Mouse (Mus musculus): ENCODE data around the gene Stxbp5. TPM values are rescaled to one million over a fixed set of nuclear protein-coding genes. Genes with fewer than 3 reads are reported as not detected.

Stxbp5 gene
- polyA plus RNA-seq, 1 experiment from 2014 or later: 2.8 TPM

DNA sequence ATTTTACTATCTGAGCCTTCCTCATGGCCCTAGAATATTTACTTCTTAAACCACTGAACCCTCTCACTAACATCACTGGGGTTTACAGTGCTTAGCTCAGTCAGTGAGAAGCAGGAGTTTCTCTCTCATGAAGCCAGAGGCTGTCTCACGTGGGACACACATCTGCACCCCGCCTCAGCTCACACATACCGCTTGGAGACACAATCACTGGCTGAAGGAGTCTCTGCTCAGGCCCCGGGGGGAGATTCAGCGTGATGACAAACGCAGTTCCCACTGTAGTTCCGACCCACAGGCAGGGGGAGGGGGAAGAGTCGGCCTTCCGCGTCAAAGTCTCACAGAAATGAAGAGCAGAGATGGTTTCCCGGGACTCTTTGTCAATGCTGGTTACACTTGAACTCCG lies 130.6 kb downstream of the Stxbp5 start:
- DNase-seq (ENCODE audit: low spot score): no peak

DNA sequence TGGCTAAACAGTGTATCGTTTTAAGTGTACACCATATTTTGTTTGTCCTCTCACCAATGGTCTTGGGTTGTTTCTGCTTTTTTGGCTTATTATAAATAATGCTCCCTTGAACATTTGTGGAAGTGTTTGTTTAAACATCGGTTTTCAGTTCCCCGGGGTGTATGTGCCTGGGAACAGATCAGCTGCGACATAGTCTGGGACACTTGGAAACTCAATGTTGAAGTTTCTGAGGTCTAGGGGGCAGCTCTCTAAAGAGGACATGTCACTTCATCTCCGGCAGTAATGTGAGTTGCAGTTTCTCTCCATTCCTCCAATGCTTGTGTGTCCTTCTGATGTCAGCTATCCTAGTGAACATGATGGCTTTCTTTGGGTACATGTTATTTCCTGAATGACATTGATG lies 137.0 kb downstream of the Stxbp5 start:
- DNase-seq (ENCODE audit: low spot score) (no peak), ATAC-seq (ENCODE audit: low FRiP score, low TSS enrichment) (no peak)
- no peaks in the 10 kb centered on the region for H3K27me3 ChIP-seq (ENCODE audit: control insufficient read depth, insufficient read depth, low read length)
- no peaks in the 10 kb centered on the region for H3K9me3 ChIP-seq (ENCODE audit: control insufficient read depth, low read length)
- H3K9ac ChIP-seq (ENCODE audit: low read length): no peak overlapping the region
- no peak overlapping the region for H3K27ac ChIP-seq (replicated peaks)
- no peaks in the 10 kb centered on the region for H3K4me1 ChIP-seq (replicated peaks; ENCODE audit: control insufficient read depth, insufficient read depth)
- peaks cover 8% of the 10 kb centered on the region for H3K36me3 ChIP-seq (ENCODE audit: control insufficient read depth, insufficient read depth, low read length)
- no peak for TF ChIP-seq EP300 (optimal IDR thresholded peaks at IDR 0.05)
- H3K4me3 ChIP-seq (ENCODE audit: low read depth, low read length): no peak overlapping the region
- no peak overlapping the region for H3K4me2 ChIP-seq (replicated peaks; ENCODE audit: low read depth)
- 74% methylated on average over 5 of the region's 5 CpGs for WGBS

More for the DNA sequence above, 130.6 kb downstream of the Stxbp5 start:
- no peak overlapping the region for H3K9ac ChIP-seq (ENCODE audit: low read length)
- H3K4me1 ChIP-seq (replicated peaks; ENCODE audit: control insufficient read depth, insufficient read depth): no peaks in the 10 kb centered on the region
- peaks cover 4% of the 10 kb centered on the region; the same call in 1 of the 2 replicates for H3K36me3 ChIP-seq (ENCODE audit: control insufficient read depth, insufficient read depth, low read length)
- no peak overlapping the region for H3K4me3 ChIP-seq (ENCODE audit: low read depth, low read length)
- WGBS: 71% methylated on average over 12 of the region's 12 CpGs
- TF ChIP-seq CTCF (IDR thresholded peaks at IDR 0.05; ENCODE audit: low read depth): no peak
- TF ChIP-seq EP300 (optimal IDR thresholded peaks at IDR 0.05): no peak
- no peaks in the 10 kb centered on the region for H3K9me3 ChIP-seq (ENCODE audit: control insufficient read depth, low read length)
- no peak for ATAC-seq (ENCODE audit: low FRiP score, low TSS enrichment)
- H3K4me2 ChIP-seq (replicated peaks; ENCODE audit: low read depth): no peak overlapping the region
- no peaks in the 10 kb centered on the region for H3K27me3 ChIP-seq (ENCODE audit: control insufficient read depth, insufficient read depth, low read length)
- H3K27ac ChIP-seq (replicated peaks): no peak overlapping the region

DNA sequence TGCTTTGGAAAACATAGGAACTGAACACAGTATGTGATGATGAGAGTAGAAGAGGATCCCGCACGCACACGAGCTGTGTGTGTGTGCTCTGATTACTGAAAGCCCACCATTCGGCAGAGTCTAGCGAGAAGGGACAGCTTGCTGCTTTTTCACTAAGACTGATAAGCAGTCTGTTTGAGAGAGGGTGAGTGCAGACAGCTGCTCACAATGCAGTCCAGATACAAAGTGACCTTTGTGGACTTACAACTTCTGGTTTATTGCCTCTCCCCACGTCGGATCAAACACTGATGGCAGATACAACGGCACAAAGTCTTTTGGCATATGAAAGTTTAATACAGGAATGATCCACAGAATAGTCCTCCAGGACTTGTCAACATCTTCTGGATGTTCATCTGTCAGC lies 140.6 kb downstream of the Stxbp5 start:
- 68% methylated on average over 8 of the region's 8 CpGs for WGBS
- no peak overlapping the region for H3K4me2 ChIP-seq (replicated peaks; ENCODE audit: low read depth)
- no peak overlapping the region for H3K27ac ChIP-seq (replicated peaks)
- DNase-seq (ENCODE audit: low spot score): no peak
- no peaks in the 10 kb centered on the region for H3K4me1 ChIP-seq (replicated peaks; ENCODE audit: control insufficient read depth, insufficient read depth)
- TF ChIP-seq CTCF (IDR thresholded peaks at IDR 0.05; ENCODE audit: low read depth): no peak
- no peak for TF ChIP-seq EP300 (optimal IDR thresholded peaks at IDR 0.05)
- no peak overlapping the region for H3K4me3 ChIP-seq (ENCODE audit: low read depth, low read length)
- peaks cover 4% of the 10 kb centered on the region; the same call in 1 of the 2 replicates for H3K36me3 ChIP-seq (ENCODE audit: control insufficient read depth, insufficient read depth, low read length)
- ATAC-seq (ENCODE audit: low FRiP score, low TSS enrichment): no peak
- no peaks in the 10 kb centered on the region for H3K9me3 ChIP-seq (ENCODE audit: control insufficient read depth, low read length)
- H3K9ac ChIP-seq (ENCODE audit: low read length): no peak overlapping the region
- no peaks in the 10 kb centered on the region for H3K27me3 ChIP-seq (ENCODE audit: control insufficient read depth, insufficient read depth, low read length)

DNA sequence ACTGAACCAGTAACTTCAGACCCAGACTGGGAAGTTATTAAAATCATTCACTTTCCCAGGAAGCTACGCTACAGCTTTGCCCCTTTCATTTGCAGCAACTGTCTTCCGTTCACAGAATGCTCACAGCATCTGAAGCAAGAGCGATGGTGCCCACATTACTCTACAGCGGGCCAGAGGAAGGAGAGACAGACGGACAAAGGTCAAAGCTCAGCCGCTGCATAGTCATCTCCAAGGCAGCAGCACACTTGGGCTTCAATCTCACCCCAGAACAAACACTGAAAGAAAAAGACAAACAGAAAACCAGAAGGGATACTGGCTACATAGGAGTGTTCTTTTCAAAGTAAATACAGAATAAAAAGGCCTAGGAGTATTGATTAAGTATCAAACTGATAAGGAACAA lies 144.3 kb downstream of the Stxbp5 start:
- H3K4me2 ChIP-seq (replicated peaks; ENCODE audit: low read depth): no peak overlapping the region
- H3K27ac ChIP-seq (replicated peaks): no peak overlapping the region
- H3K9me3 ChIP-seq (ENCODE audit: control insufficient read depth, low read length): no peaks in the 10 kb centered on the region
- peaks cover 2% of the 10 kb centered on the region; the same call in 1 of the 2 replicates for H3K36me3 ChIP-seq (ENCODE audit: control insufficient read depth, insufficient read depth, low read length)
- no peaks in the 10 kb centered on the region for H3K4me1 ChIP-seq (replicated peaks; ENCODE audit: control insufficient read depth, insufficient read depth)
- DNase-seq (ENCODE audit: low spot score) (no peak), ATAC-seq (ENCODE audit: low FRiP score, low TSS enrichment) (no peak)
- no peaks in the 10 kb centered on the region for H3K27me3 ChIP-seq (ENCODE audit: control insufficient read depth, insufficient read depth, low read length)
- TF ChIP-seq EP300 (optimal IDR thresholded peaks at IDR 0.05) (no peak), CTCF (IDR thresholded peaks at IDR 0.05; ENCODE audit: low read depth) (no peak)
- no peak overlapping the region for H3K4me3 ChIP-seq (ENCODE audit: low read depth, low read length)
- WGBS: 53% methylated on average over 6 of the region's 6 CpGs
- H3K9ac ChIP-seq (ENCODE audit: low read length): no peak overlapping the region

DNA sequence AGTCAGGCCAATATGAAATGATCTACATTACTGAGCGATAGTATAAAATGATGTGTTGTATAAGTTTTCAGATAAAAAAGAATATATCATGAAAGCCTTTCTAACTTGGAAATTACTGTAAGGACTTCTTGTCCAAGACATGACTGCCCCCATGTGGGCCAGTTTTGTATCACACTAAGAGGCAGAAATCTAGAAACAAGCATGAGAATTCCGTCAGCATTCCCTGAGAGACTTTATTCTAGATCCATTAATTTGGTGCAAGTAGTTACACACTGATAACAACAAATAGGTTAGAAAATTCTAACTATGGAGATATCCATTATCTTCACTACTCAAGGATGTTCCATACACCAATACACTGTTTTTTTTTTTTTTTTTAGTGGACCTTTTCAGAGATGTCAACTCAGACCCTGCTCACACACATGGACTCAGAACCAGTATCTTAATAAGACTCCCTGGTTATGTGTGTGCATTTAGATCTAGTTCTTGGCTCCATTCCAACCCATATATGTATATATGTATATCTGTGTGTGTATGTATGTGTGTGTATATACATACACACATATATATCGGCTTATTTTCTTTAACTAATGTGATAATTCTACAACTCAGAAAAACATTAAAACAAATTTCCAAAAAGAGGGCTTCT lies 145.9 kb downstream of the Stxbp5 start:
- H3K9me3 ChIP-seq (ENCODE audit: control insufficient read depth, low read length): no peaks in the 10 kb centered on the region
- H3K27ac ChIP-seq (replicated peaks): no peak overlapping the region
- no peaks in the 10 kb centered on the region for H3K4me1 ChIP-seq (replicated peaks; ENCODE audit: control insufficient read depth, insufficient read depth)
- H3K36me3 ChIP-seq (ENCODE audit: control insufficient read depth, insufficient read depth, low read length): no peaks in the 10 kb centered on the region; the same call in 1 of the 2 replicates
- TF ChIP-seq EP300 (optimal IDR thresholded peaks at IDR 0.05) (no peak), CTCF (IDR thresholded peaks at IDR 0.05; ENCODE audit: low read depth) (peak; percentile 86)
- H3K9ac ChIP-seq (ENCODE audit: low read length): no peak overlapping the region
- ATAC-seq (ENCODE audit: low FRiP score, low TSS enrichment) (no peak), DNase-seq (ENCODE audit: low spot score) (peak; percentile 80)
- H3K4me2 ChIP-seq (replicated peaks; ENCODE audit: low read depth): no peak overlapping the region
- H3K4me3 ChIP-seq (ENCODE audit: low read depth, low read length): no peak overlapping the region
- no peaks in the 10 kb centered on the region for H3K27me3 ChIP-seq (ENCODE audit: control insufficient read depth, insufficient read depth, low read length)
- 45% methylated on average over 3 of the region's 3 CpGs for WGBS

DNA sequence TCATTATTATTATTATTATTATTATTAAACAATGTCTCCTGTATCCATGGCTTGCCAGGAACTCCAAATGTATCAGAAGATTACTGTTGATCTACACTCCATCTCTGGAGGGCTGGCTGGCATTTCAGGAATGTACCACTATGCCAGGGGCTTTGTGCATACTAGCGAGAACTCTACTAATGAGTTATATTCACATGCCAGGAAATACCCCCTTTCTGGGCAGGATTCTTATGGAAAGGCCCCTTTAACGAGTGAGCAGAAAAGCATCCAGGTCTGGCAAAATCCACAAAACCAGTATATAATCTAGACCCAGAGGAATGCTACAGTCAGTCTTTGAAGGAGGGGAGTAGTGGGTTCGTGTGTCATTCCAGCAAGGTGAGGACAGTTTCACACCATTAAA lies 167.0 kb downstream of the Stxbp5 start:
- Histone ChIP-seq H3K4me2 (replicated peaks; ENCODE audit: low read depth) (no peak overlapping the region), H3K27me3 (ENCODE audit: control insufficient read depth, insufficient read depth, low read length) (no peaks in the 10 kb centered on the region), H3K27ac (replicated peaks) (no peak overlapping the region), H3K9me3 (ENCODE audit: control insufficient read depth, low read length) (no peaks in the 10 kb centered on the region), H3K4me1 (replicated peaks; ENCODE audit: control insufficient read depth, insufficient read depth) (no peaks in the 10 kb centered on the region), H3K36me3 (ENCODE audit: control insufficient read depth, insufficient read depth, low read length) (no peaks in the 10 kb centered on the region), H3K4me3 (ENCODE audit: low read depth, low read length) (no peak overlapping the region), H3K9ac (ENCODE audit: low read length) (no peak overlapping the region)
- WGBS: 68% methylated on average over 3 of the region's 3 CpGs
- no peak for ATAC-seq (ENCODE audit: low FRiP score, low TSS enrichment)
- DNase-seq (ENCODE audit: low spot score): no peak
- no peak for TF ChIP-seq EP300 (optimal IDR thresholded peaks at IDR 0.05)
- no peak for TF ChIP-seq CTCF (IDR thresholded peaks at IDR 0.05; ENCODE audit: low read depth)

Data from stomach, postnatal 0 days (tissue).